Mouse (Mus musculus) layer of hippocampus, postnatal 10 days (tissue): ENCODE measurements around the gene Epha6. TPM values are rescaled to one million over a fixed set of nuclear protein-coding genes. Genes with fewer than 3 reads are reported as not detected.

Experiments used
- DNase-seq, 2 experiments: peaks; one replicate each; pipeline ENCODE4 v3.0.0; 2021; ENCODE audit warnings: low spot score in 2 of 2
- total RNA-seq, 2 experiments: library from RNA; stranded (reverse); gene quantifications; 2 replicates each; pipeline ENCODE4 v1.2.3; 2021

Epha6 gene
- total RNA-seq, 2 experiments from 2014 or later = 178 to 188 TPM

DNA sequence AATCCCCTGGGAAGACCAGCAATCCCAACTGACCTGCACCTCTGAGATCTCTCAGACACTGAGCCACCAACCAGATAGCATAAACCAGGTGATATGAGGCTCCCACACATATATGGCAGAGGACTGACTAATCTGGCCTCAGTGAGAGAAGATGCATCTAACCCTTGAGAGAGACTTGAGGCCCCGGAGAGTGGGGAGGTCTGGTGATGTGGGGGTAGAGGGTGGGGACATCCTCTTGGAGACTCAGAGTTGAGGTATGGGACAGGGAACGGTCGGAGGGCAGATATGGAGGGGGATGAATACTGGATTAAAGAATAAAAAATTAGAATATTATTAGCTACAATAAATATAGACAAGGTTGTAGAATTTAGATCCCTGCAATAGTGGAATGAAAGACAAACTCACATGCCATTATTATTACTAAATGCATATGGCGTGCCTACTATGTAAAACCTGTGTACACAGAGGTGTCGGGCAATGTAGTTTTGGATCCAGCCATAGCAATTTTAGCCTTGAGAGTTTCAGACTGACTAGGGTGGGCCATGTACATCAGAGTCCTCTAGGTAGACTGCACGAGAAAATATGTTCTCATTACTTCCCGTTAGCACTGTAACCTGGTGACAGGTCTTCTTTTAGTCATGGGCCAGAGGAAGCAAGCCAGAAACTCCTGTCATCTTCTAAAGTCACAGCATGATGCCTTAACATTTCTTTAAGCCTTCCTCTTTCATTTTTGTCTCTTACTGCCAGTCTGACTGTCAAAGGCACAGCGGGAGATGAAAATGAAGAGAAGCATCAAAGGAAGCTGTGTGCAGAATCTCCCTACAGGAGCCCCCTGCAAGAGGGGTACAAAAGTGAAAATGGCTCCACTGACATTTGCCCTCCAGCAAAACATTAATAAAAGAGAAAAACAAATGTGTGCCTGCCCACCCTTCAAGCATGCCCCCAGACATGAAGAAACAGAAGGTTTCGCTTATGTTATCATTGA, 338.7 kb downstream of the Epha6 start:
- no peak for DNase-seq

GRCm38 (mm10) chr16:60264719-60265508, 340.4 kb downstream of the Epha6 start:
- DNase-seq = no peak

DNA sequence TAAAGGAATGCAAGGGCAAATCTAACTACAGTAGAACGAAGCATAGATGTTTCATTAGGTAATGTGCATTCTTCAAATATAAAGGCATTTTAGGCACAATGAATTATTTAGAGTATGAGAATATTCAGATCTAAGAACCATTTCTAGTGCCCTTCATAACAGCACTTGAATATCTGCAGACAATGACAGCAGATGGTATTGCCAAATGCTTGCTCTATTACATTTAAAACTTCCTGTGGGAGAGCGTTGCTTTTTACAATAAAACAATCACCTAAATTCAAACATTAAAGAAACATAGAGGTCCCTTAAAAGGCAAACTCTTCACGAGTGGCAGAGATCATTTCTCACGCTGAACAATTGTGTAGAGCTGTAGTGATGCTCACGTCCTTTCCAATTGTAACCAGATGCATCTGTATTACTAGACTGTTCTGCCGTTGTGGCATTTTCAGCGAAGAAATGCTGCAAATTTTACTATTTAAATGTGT, 347.1 kb downstream of the Epha6 start:
- DNase-seq = peak; percentile 8 to 25

GRCm38 (mm10) chr16:60257623-60258022, 347.7 kb downstream of the Epha6 start:
- DNase-seq = no peak

DNA sequence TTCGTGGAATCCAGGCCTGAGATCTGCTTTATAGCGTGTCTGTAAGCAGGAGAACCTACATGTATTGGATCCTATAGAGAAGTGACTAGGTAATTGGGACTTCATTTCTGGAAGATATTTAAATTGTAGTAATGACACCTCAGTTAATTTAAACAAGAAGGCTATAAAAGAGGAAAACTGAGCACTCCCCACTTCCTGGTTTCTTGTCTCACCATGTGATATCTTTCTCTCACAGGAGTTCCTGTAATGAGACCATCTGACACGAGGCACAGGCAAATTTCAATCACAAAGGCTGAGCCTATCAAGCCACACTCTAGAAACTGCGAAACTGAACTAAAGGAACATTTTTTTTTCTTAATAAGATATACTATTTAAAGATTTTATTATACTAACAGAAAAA, 348.3 kb downstream of the Epha6 start:
- DNase-seq = no peak

DNA sequence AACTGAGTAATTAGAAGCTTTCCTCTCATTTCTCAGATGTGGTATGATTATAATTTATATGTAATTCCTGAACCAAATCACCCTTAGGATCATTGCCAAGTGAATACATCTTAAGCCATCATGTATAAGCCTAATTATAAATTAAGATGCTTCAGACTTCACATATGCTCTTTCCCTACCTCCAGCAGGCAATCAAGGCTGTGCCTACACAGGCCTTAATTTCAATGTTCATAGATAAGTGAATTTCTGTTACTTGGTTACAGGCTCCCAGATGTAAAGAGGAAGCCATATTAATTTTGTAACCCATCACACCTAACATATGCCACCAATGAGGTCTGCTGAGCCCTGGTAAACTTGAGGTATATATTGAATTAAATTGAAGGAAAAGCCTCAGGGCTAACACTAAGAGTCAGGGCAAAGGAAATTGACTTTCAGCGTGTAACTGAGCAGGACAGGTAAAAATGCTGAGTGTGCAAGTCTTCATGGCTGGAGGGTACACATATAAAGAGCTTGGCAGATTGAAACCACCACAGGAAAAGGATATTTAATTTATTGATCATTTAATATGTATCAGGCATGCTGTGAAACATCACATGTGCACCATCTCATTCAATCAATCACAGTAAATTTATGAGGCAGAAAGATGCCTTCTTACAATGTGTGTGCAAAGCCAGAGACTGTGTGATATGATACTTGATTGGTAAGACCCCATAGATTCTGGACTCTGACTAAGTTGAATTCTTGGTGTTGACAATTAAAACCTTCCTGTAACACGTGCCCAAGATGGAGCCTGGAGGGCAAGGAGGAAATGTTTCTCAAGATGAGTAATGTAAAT, 365.8 kb downstream of the Epha6 start:
- DNase-seq = no peak

GRCm38 (mm10) chr16:60233985-60234766, 371.2 kb downstream of the Epha6 start:
- no peak for DNase-seq

DNA sequence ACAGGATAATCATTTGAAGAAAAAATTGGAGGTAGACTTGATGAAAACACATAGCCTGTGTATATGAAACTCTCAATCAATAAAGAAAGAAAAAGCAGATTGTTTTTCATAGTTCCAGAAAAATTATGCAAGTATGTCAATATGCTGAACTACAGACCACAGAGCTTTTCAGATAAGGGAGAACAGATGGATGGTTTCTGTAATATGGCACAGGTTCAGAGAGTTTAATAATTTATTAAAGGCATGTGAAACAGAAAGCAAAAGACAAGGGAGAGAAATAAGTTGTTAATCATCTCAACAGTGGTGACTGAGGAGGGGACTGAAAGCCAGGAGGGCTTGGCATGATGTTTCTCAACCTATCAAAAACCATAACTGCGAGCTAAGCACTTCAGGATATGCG, 372.3 kb downstream of the Epha6 start:
- DNase-seq = no peak

- no peak for DNase-seq
Measured at GRCm38 (mm10) chr16:60209151-60209550, 396.2 kb downstream of the Epha6 start.

DNA sequence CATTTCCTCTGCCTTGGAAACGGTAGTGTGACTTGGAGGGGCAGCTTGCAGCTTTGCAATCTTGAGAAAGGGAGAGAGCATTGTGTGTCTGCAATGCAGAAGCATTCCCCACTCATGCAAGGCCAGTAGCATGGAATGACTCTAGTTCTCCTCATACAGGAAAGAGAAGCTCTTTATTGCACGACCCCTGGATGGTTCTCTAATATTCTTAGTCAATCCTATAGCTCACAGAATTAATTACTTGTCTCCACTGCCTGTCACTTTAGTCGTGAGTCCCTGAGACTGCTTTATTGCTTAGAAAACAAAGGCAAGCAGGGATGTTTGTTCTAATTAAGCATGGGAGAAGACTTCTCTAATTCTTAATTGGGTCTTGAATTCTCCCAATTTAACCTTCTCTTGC, 429.8 kb downstream of the Epha6 start:
- no peak for DNase-seq

DNA sequence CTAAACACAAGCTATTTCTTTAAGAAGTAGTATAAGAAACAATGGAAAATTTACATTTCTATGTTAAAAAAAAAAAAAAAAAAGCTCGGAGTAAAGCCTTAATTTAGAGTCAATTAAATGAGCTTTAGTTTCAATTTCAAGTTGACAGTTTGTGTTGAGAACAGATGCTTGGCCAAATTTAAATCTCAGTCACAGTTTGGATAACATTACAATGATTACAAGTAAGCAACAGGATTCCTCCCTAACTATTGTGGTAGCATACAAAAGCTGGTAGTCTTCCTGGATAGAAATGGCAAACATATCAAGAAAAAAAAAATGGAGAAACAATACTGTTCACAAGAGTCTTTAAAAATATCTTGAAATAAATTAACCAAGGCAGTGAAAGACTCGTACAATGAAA, 452.9 kb downstream of the Epha6 start:
- DNase-seq = no peak

DNA sequence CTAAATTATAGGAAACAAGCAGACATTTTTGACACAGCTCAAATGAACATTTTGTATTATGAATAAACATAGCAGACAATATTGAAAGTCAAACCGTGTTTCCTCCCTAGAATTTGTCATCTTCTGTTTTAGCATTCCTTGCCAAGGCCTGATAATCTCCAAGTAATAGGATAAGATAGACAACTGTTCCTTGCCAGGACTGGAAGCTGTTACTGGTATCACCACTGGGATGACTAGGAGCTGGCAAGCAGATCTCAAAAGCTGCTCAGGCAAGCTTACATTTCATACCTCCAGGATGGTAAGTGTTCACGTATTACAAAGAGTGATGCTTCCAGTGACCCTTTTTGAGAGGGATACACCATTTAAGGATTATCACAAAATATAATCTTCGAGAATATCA, 461.0 kb downstream of the Epha6 start:
- DNase-seq = no peak

- DNase-seq = no peak
Measured at GRCm38 (mm10) chr16:60121435-60121834, 483.9 kb downstream of the Epha6 start.

DNA sequence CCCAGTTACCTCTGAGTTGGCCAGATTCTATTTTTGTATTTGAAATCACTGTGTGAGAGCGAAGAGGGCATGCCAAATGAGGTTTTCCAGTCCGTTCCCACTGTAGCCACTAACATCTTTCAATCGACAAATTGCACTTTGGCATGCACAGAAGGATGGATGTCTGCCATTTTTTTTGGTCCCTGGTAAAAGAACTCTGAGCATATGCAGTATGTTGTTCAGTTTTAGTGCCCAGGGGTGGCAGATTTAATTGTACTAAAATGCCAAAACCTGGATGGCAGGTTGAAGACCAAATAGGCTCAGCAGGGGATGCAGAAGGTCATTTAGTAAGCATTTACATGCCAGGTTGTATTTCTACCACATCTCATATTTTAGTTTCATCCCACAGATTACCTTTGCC, 503.1 kb downstream of the Epha6 start:
- DNase-seq = peak; percentile 27 to 39

GRCm38 (mm10) chr16:60095333-60095732, 510.0 kb downstream of the Epha6 start:
- no peak for DNase-seq

GRCm38 (mm10) chr16:60086976-60087375, 518.4 kb downstream of the Epha6 start:
- DNase-seq = no peak

DNA sequence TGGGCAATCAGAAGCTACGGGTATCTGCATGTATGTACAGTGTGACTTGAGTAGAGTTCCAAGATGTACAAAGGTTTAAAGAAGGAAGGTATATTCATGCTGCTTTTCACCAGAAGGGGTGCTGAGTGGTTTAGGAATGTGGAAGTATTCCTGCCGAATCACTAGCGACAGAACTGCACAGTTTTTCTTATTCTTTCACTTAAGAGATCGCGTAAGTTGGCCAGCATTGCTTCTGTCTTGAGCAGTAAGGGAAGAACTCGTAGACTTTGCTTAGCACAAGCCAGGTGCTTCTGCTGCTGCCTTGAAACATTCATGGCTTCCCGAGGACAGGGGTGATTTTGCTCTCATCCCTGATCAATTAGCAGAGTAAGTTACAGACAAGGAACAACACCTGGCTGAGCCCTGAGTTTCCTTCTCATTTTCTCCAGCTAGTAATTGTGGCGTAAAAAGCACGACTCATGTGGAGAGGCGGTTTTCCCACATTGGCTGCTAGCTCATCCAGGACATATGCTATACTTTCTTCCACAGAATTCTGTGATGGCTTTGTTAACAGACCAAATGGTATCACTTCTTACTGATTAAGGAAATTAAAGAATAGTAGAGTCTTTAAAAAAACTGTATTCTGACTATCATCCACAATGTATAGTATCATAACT, 534.7 kb downstream of the Epha6 start:
- no peak for DNase-seq

DNA sequence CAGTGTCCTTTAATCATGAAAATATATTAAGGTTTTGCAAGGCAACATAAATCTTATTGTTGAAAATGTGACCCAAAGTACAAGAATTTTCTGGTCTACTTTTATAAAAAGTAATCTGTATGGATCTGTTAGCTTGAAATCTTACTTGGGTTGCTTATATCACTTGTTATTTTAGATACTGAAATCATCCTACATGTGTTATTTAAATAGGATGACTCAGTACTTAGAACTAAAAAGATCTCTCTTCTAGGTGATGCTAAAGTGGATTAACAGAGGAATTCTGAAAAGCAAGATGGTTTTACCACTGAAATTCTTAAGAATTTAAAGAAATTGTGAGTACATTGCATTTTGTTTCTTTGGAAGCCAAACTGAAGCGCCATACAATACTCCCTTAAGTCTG, 561.5 kb downstream of the Epha6 start:
- no peak for DNase-seq

GRCm38 (mm10) chr16:60028381-60028780, 577.0 kb downstream of the Epha6 start:
- DNase-seq = no peak
